In genomic region chr4:102808258-102808657, GRCm38 (mm10) we compare ENCODE assay signal across 23 mouse cellular contexts.
"Had no signal": no experiment of that assay in that cellular context is flagged by ENCODE, and none has a peak within 500 bp of the region (broad histone marks: within the 10 kb centered on the region; RNA-seq: fewer than 3 reads in every experiment).

No protein-coding gene starts in this region.

- H3K9ac ChIP-seq: heart, embryonic 12.5 days; hindbrain, embryonic 12.5 days; hindbrain, embryonic 14.5 days; limb, embryonic 13.5 days; limb, embryonic 15.5 days; liver, embryonic 12.5 days; liver, embryonic 14.5 days had no signal

- H3K27ac ChIP-seq: heart, embryonic 10.5 days; hindbrain, embryonic 10.5 days; hindbrain, embryonic 12.5 days; hindbrain, embryonic 14.5 days; limb, embryonic 13.5 days; limb, embryonic 15.5 days; liver, embryonic 12.5 days; liver, embryonic 14.5 days had no signal

- H3K36me3 ChIP-seq: heart, embryonic 10.5 days; heart, embryonic 12.5 days; hindbrain, embryonic 10.5 days; hindbrain, embryonic 12.5 days; limb, embryonic 13.5 days; limb, embryonic 15.5 days; liver, embryonic 12.5 days had no signal

- DNase-seq: gastrocnemius, postnatal 14 days; gastrocnemius, postnatal 36 days; heart, postnatal 10 days; heart, postnatal 4 days; kidney, adult 18-20 months; kidney, adult 8-10 months; kidney, postnatal 10 days; kidney, postnatal 25 days; layer of hippocampus, adult 9-11 months; layer of hippocampus, postnatal 36 days; left cerebral cortex, postnatal 4 days had no signal

- H3K9me3 ChIP-seq: heart, embryonic 10.5 days; heart, embryonic 12.5 days; hindbrain, embryonic 10.5 days; hindbrain, embryonic 12.5 days; limb, embryonic 13.5 days; limb, embryonic 15.5 days; liver, embryonic 12.5 days had no signal

- H3K27me3 ChIP-seq: heart, embryonic 12.5 days; hindbrain, embryonic 12.5 days; limb, embryonic 13.5 days; limb, embryonic 15.5 days; liver, embryonic 12.5 days had no signal

- H3K4me1 ChIP-seq: heart, embryonic 12.5 days; limb, embryonic 15.5 days had no signal

- ATAC-seq: hindbrain, embryonic 16.5 days; inflammation-experienced regulatory T-cells, adult 6 months; intestine, embryonic 16.5 days; liver, embryonic 12.5 days had no signal

- H3K4me3 ChIP-seq: heart, embryonic 10.5 days; heart, embryonic 12.5 days; hindbrain, embryonic 10.5 days; hindbrain, embryonic 12.5 days; limb, embryonic 13.5 days; limb, embryonic 15.5 days; liver, embryonic 12.5 days had no signal

- H3K4me2 ChIP-seq: heart, embryonic 12.5 days; hindbrain, embryonic 12.5 days; hindbrain, embryonic 14.5 days; limb, embryonic 13.5 days; limb, embryonic 15.5 days; liver, embryonic 12.5 days had no signal
